In genomic region chr17:27568228-27568627, GRCm38 (mm10) we compare ENCODE assay signal across 20 mouse cellular contexts. TPM values are rescaled to one million over a fixed set of nuclear protein-coding genes. Genes with fewer than 3 reads are reported as not detected.
"Had no signal": no experiment of that assay in that cellular context is flagged by ENCODE, and none has a peak within 500 bp of the region (broad histone marks: within the 10 kb centered on the region; RNA-seq: fewer than 3 reads in every experiment).

No protein-coding gene starts in this region.

- H3K4me2 ChIP-seq: lung, embryonic 14.5 days; midbrain, embryonic 12.5 days; neural tube, embryonic 13.5 days; neural tube, embryonic 15.5 days had no signal

- H3K9ac ChIP-seq: lung, embryonic 14.5 days; midbrain, embryonic 12.5 days; neural tube, embryonic 13.5 days; neural tube, embryonic 15.5 days had no signal

- DNase-seq: lung, embryonic 14.5 days; lung, postnatal 10 days; lung, postnatal 4 days; midbrain, embryonic 14.5 days; retina, postnatal 1 day; right cerebral cortex, adult 18-20 months; right cerebral cortex, postnatal 25 days; right cerebral cortex, postnatal 4 days; spleen, adult 18-20 months; thymus, adult 2 months; thymus, postnatal 25 days; thymus, postnatal 4 days had no signal

- H3K27ac ChIP-seq: midbrain, embryonic 10.5 days; midbrain, embryonic 12.5 days; neural tube, embryonic 13.5 days; neural tube, embryonic 15.5 days had no signal

- ATAC-seq: midbrain, embryonic 16.5 days had no signal

- H3K36me3 ChIP-seq: neural tube, embryonic 15.5 days had no signal

- H3K4me3 ChIP-seq: midbrain, embryonic 10.5 days; midbrain, embryonic 12.5 days; myocyte; neural tube, embryonic 13.5 days; neural tube, embryonic 15.5 days had no signal

- H3K9me3 ChIP-seq: midbrain, embryonic 10.5 days; midbrain, embryonic 12.5 days; neural tube, embryonic 13.5 days; neural tube, embryonic 15.5 days had no signal

- H3K27me3 ChIP-seq: midbrain, embryonic 12.5 days; neural tube, embryonic 13.5 days; neural tube, embryonic 15.5 days had no signal

RNA-seq across cellular contexts. Expression of gene Grm4, which starts 47.0 kb away (rescaled TPM):
- total RNA-seq: megakaryocyte, adult 5-6 weeks; megakaryocyte-erythroid progenitor cell, adult 5-6 weeks had no signal
- polyA plus RNA-seq: myocyte had no signal
